Mouse (Mus musculus): ENCODE data around the gene Parp2. TPM values are rescaled to one million over a fixed set of nuclear protein-coding genes. Genes with fewer than 3 reads are reported as not detected.

Gene Parp2
- polyA plus RNA-seq, 1 experiment from 2014 or later = 27.6 TPM

DNA sequence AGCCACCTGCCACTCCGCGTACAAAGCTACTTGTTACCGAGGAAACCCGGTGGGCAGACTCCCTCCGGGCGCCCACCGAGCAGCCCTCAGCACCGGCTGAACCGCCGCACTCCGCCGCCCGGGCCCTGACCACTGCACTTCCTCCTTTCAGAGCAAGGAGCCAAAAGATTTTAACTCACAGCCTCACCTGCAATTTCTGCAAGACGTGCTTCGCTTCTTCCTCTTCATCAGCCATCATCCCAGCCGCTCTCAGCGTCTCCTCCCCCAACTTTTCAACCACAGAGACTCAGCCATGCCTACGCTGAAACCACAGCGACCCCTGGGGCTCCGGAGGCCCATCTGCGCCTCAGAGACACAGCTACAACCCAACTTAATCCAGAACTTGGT is 22.4 kb upstream of the Parp2 start, which contains the start of gene Ttc5:
Gene Ttc5, minus strand, starts transcription at position 269 of the 387 bp plus-strand sequence.
- 0% methylated on average over 20 of the region's 21 CpGs for WGBS
- H3K9me3 ChIP-seq (ENCODE audit: low read length) = no peaks in the 10 kb centered on the region
- H3K9ac ChIP-seq (replicated peaks; ENCODE audit: low read depth) = peak within 1 kb of the TSS; percentile 44
- H3K4me2 ChIP-seq (replicated peaks; ENCODE audit: low read depth, low read length) = peak within 1 kb of the TSS; percentile 64
- H3K27me3 ChIP-seq (replicated peaks; ENCODE audit: insufficient read depth, low read length) = no peaks in the 10 kb centered on the region
- TF ChIP-seq EP300 (IDR thresholded peaks at IDR 0.05) = no peak
- peak; percentile 94 for TF ChIP-seq CTCF (IDR thresholded peaks at IDR 0.05)
- H3K4me1 ChIP-seq (ENCODE audit: insufficient read depth, low read depth, low read length) = no peaks in the 10 kb centered on the region; the same call in 1 of the 2 replicates
- ATAC-seq (peak; percentile 97), DNase-seq (ENCODE audit: low spot score) (peak; percentile 90)
- H3K36me3 ChIP-seq (ENCODE audit: insufficient read depth, low read length) = 0 out of 2 replicates have a peak, but pooled peaks cover 2% of the 10 kb centered on the region
- peak within 1 kb of the TSS; percentile 71 for H3K27ac ChIP-seq (ENCODE audit: low read length)
- H3K4me3 ChIP-seq (ENCODE audit: low read depth, low read length) = peak within 1 kb of the TSS; percentile 88

DNA sequence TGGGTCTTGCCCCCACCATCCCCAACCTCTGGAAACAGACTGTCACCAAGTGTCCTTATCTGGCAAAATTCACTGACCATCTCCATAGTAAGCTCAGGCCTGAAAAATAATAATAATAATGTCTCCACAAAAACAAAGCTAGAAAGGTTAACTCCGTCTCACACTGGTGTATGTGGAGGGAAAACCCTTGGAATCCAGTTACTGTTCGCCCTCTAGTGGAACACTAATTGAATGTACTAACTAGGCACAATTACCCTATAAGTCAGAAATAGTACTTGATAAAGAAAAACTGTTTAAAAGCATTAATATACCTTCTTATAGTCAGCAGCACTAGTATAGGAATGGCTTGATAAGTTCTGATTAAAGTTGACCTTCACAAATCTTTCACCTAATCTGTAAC is 19.5 kb upstream of the Parp2 start:
- TF ChIP-seq EP300 (IDR thresholded peaks at IDR 0.05) = no peak
- peak; percentile 54 for TF ChIP-seq CTCF (IDR thresholded peaks at IDR 0.05)
- no peak overlapping the region for H3K4me2 ChIP-seq (replicated peaks; ENCODE audit: low read depth, low read length)
- no peak overlapping the region for H3K4me3 ChIP-seq (ENCODE audit: low read depth, low read length)
- ATAC-seq (no peak), DNase-seq (ENCODE audit: low spot score) (peak; percentile 40)
- WGBS = 16% methylated on average over 2 of the region's 2 CpGs
- H3K9me3 ChIP-seq (ENCODE audit: low read length) = no peaks in the 10 kb centered on the region
- H3K4me1 ChIP-seq (ENCODE audit: insufficient read depth, low read depth, low read length) = no peaks in the 10 kb centered on the region; the same call in 1 of the 2 replicates
- H3K36me3 ChIP-seq (ENCODE audit: insufficient read depth, low read length) = no peaks in the 10 kb centered on the region
- H3K27ac ChIP-seq (ENCODE audit: low read length) = no peak overlapping the region
- H3K27me3 ChIP-seq (replicated peaks; ENCODE audit: insufficient read depth, low read length) = no peaks in the 10 kb centered on the region
- no peak overlapping the region for H3K9ac ChIP-seq (replicated peaks; ENCODE audit: low read depth)

DNA sequence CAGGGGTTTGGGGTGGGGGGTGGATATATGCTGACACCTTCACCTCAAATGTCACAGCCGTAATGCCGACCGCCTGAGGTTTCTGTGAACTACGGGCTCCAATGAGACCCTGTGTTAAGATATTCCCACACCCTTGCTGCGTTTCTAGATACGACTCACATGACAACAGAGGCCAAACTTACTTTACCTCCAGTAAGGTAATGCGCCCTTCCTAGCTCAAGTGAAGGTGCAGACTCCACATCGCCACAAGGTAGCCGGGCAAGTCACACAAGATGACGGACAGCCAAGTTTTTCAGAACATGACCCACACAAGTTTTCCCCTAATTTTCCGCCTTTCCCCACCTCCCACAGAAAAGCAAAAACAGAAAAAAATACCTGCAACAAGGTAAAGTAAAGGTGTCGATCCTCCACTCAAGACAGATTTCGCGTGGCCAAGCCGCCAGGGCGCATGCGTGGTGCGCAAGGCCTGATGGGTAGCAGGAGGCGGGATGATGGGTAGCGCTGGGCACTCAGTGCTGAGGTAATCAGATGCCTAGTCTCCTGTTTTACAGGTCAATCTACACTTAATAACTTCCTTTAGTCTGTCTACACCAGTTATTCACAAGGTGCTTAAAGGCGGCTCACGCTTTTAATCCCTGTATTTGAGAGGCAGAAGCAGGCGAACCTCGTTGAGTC is 12.2 kb upstream of the Parp2 start:
- no peak overlapping the region for H3K4me2 ChIP-seq (replicated peaks; ENCODE audit: low read depth, low read length)
- no peak overlapping the region for H3K4me3 ChIP-seq (ENCODE audit: low read depth, low read length)
- H3K27me3 ChIP-seq (replicated peaks; ENCODE audit: insufficient read depth, low read length) = no peaks in the 10 kb centered on the region
- ATAC-seq = no peak
- no peaks in the 10 kb centered on the region for H3K36me3 ChIP-seq (ENCODE audit: insufficient read depth, low read length)
- TF ChIP-seq EP300 (IDR thresholded peaks at IDR 0.05) (no peak), CTCF (IDR thresholded peaks at IDR 0.05) (no peak)
- no peaks in the 10 kb centered on the region for H3K4me1 ChIP-seq (ENCODE audit: insufficient read depth, low read depth, low read length)
- H3K9me3 ChIP-seq (ENCODE audit: low read length) = no peaks in the 10 kb centered on the region
- no peak overlapping the region for H3K27ac ChIP-seq (ENCODE audit: low read length)
- WGBS = 90% methylated on average over 24 of the region's 24 CpGs
- no peak overlapping the region for H3K9ac ChIP-seq (replicated peaks; ENCODE audit: low read depth)
- DNase-seq (ENCODE audit: low spot score) = no peak

DNA sequence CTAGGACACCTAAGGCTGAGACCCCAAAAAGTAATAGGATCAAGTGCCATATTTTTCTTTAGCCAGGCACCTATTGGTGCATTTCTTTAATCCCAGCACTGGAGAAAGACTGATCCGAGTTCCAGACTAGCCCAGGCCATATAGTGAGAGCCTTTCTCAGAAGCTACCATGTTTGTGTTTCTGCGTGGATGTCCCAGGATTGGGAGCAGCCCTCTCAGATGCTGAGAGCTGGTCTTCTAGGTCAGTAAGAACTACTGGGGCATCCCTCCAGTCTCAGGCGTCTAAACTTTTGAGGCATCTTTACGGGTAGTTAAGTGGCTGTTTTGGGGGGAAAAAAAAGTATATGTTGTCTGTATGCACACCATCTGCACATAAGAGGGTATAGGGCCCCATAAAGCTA is 11.7 kb upstream of the Parp2 start:
- ATAC-seq = no peak
- no peaks in the 10 kb centered on the region for H3K27me3 ChIP-seq (replicated peaks; ENCODE audit: insufficient read depth, low read length)
- H3K4me1 ChIP-seq (ENCODE audit: insufficient read depth, low read depth, low read length) = no peaks in the 10 kb centered on the region
- H3K9me3 ChIP-seq (ENCODE audit: low read length) = no peaks in the 10 kb centered on the region
- H3K4me3 ChIP-seq (ENCODE audit: low read depth, low read length) = no peak overlapping the region
- H3K4me2 ChIP-seq (replicated peaks; ENCODE audit: low read depth, low read length) = no peak overlapping the region
- H3K9ac ChIP-seq (replicated peaks; ENCODE audit: low read depth) = no peak overlapping the region
- no peaks in the 10 kb centered on the region for H3K36me3 ChIP-seq (ENCODE audit: insufficient read depth, low read length)
- no peak overlapping the region for H3K27ac ChIP-seq (ENCODE audit: low read length)
- no peak for DNase-seq (ENCODE audit: low spot score)
- TF ChIP-seq CTCF (IDR thresholded peaks at IDR 0.05) (no peak), EP300 (IDR thresholded peaks at IDR 0.05) (no peak)
- 80% methylated on average over 4 of the region's 4 CpGs for WGBS

- TF ChIP-seq CTCF (IDR thresholded peaks at IDR 0.05) (no peak), EP300 (IDR thresholded peaks at IDR 0.05) (no peak)
These were observed 11.2 kb upstream of the Parp2 start for GRCm38 (mm10) chr14:50796464-50796863.

GRCm38 (mm10) chr14:50798512-50798911 is 9.1 kb upstream of the Parp2 start:
- Histone ChIP-seq H3K9ac (replicated peaks; ENCODE audit: low read depth) (no peak overlapping the region), H3K9me3 (ENCODE audit: low read length) (no peaks in the 10 kb centered on the region), H3K27ac (ENCODE audit: low read length) (no peak overlapping the region), H3K4me3 (ENCODE audit: low read depth, low read length) (no peak overlapping the region), H3K4me1 (ENCODE audit: insufficient read depth, low read depth, low read length) (no peaks in the 10 kb centered on the region), H3K36me3 (ENCODE audit: insufficient read depth, low read length) (no peaks in the 10 kb centered on the region), H3K4me2 (replicated peaks; ENCODE audit: low read depth, low read length) (no peak overlapping the region), H3K27me3 (replicated peaks; ENCODE audit: insufficient read depth, low read length) (no peaks in the 10 kb centered on the region)
- TF ChIP-seq CTCF (IDR thresholded peaks at IDR 0.05) (peak; percentile 59), EP300 (IDR thresholded peaks at IDR 0.05) (no peak)
- peak; percentile 20 for DNase-seq (ENCODE audit: low spot score)
- ATAC-seq = no peak
- WGBS = 54% methylated on average over 2 of the region's 2 CpGs

More at GRCm38 (mm10) chr14:50796464-50796863, 11.2 kb upstream of the Parp2 start:
- 76% methylated on average over 1 of the region's 1 CpGs for WGBS
- no peaks in the 10 kb centered on the region for H3K27me3 ChIP-seq (replicated peaks; ENCODE audit: insufficient read depth, low read length)
- no peaks in the 10 kb centered on the region for H3K4me1 ChIP-seq (ENCODE audit: insufficient read depth, low read depth, low read length)
- DNase-seq (ENCODE audit: low spot score) (no peak), ATAC-seq (no peak)
- no peak overlapping the region for H3K4me2 ChIP-seq (replicated peaks; ENCODE audit: low read depth, low read length)
- H3K36me3 ChIP-seq (ENCODE audit: insufficient read depth, low read length) = no peaks in the 10 kb centered on the region
- no peaks in the 10 kb centered on the region for H3K9me3 ChIP-seq (ENCODE audit: low read length)
- H3K4me3 ChIP-seq (ENCODE audit: low read depth, low read length) = no peak overlapping the region
- H3K27ac ChIP-seq (ENCODE audit: low read length) = no peak overlapping the region
- H3K9ac ChIP-seq (replicated peaks; ENCODE audit: low read depth) = no peak overlapping the region
